Mouse (Mus musculus): Measurements from ENCODE around the gene Reep1.

GRCm38 (mm10) chr6:71718322-71718721, 11.0 kb downstream of the Reep1 start:
- TF ChIP-seq CTCF (IDR thresholded peaks at IDR 0.05) (no peak), EP300 (IDR thresholded peaks at IDR 0.05) (no peak)

Data from lung, postnatal 0 days (tissue).